Mouse (Mus musculus) kidney, embryonic 16.5 days (tissue): Measurements from ENCODE around the gene Gm42421. TPM values are rescaled to one million over a fixed set of nuclear protein-coding genes. Genes with fewer than 3 reads are reported as not detected.

Experiments used
- ATAC-seq: fragments of 200-750 bp; cut with Nextera tagmentation; 2 replicates; pipeline ENCODE4 v1.8.0; 2017; ENCODE audit warnings: moderate TSS enrichment; ENCODE audit not compliant: low FRiP score, low TSS enrichment
- H3K27ac ChIP-seq: fragments of 300-500 bp; sonication (generic); 2 replicates; pipeline ENCODE4 v1.5.1; 2014; ENCODE audit warnings: low read length
- H3K27me3 ChIP-seq: fragments of 300-500 bp; sonication (generic); 2 replicates; pipeline ENCODE4 v1.6.1; 2014; ENCODE audit warnings: low read length, control low read depth, mixed read lengths; ENCODE audit not compliant: insufficient read depth
- H3K36me3 ChIP-seq: fragments of 300-500 bp; sonication (generic); 2 replicates; pipeline ENCODE4 v1.6.1; 2014; ENCODE audit warnings: low read length, control low read depth, mixed read lengths; ENCODE audit not compliant: insufficient read depth
- H3K4me1 ChIP-seq: fragments of 300-500 bp; sonication (generic); 2 replicates; pipeline ENCODE4 v1.6.1; 2014; ENCODE audit warnings: low read length, control low read depth, mixed read lengths; ENCODE audit not compliant: insufficient read depth
- H3K4me2 ChIP-seq: fragments of 300-500 bp; sonication (generic); replicated peaks from 2 replicates; pipeline ENCODE4 v1.6.1; 2014; ENCODE audit warnings: low read depth, low read length
- H3K4me3 ChIP-seq: fragments of 300-500 bp; sonication (generic); 2 replicates; pipeline ENCODE4 v1.5.1; 2014; ENCODE audit warnings: mild to moderate bottlenecking, low read length
- H3K9ac ChIP-seq: fragments of 300-500 bp; sonication (generic); replicated peaks from 2 replicates; pipeline ENCODE4 v1.6.1; 2014; ENCODE audit warnings: low read length
- H3K9me3 ChIP-seq: fragments of 300-500 bp; sonication (generic); 2 replicates; pipeline ENCODE4 v1.6.1; 2016; ENCODE audit warnings: low read length, control low read depth
- WGBS: fragments of 180-500 bp; shearing (Covaris S2); extraction: QIAGEN DNeasy Blood & Tissue Kit; methylation state at CpG from one replicate; pipeline ENCODE4 v1.1.7; 2014; 5-methylcytosine and 5-hydroxymethylcytosine counted together
- polyA plus RNA-seq: library from polyadenylated mRNA; unstranded; fragments of >200 nt; fragmentation: Nextera tagmentation; extraction: Ambion mirVana; gene quantifications from 2 replicates; pipeline ENCODE4 v1.2.1, GENCODE M21; 2015

The Gm42421 gene
- polyA plus RNA-seq, 1 experiment from 2014 or later = not detected

DNA sequence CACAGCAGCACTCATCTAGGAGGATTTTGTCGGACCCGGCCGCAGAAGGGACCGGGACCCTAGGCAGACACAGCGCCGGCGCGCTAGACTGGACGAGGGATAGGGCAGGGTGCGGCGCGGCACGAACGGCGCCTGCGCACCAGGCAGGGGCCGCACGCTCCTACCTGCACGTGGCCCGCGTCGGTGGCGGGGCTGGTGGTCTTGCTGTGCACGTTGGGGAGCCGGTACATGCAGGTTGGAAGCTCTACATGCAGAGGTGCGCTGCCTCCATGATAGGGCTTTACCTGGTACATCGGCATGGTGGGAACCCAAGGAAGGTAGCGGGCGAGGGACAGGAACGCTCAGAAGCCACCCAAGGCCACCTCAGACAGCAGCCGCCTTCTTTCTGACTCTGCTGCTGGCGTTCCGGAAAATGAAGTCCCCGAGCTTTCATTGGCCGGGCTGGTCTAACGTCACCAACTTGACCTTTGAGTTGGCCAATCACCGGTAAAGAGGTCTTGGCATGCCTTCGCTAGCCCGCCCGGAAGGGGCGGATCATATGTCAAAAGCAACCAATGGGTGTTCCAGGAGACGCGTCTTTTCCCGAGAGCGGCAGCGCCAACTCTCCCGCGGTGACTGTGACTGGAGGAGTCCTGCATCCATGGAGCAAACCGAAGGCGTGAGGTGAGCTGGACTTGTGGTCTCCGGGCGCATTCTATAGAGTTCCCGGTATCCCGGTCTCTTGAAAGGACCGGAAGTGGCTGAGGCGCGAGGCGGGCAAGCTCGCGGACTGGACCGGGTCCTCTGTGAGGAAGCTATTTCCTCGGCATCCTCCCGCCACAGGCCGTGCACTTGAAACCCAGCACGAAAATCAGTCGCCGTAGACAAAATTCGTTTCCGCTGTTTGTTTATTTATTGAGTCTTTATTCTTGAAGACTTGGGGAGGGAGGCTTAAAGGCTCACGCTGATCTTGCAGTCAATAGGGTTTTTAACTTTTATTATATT, 18.3 kb upstream of the Gm42421 start, which contains the start of the genes Aimp2 and Pms2:
TSS of gene Aimp2 (minus strand) at position 431 of the 984 bp plus-strand sequence.
TSS of gene Pms2 (plus strand) at position 548 of the 984 bp plus-strand sequence.
- Histone ChIP-seq H3K36me3 (peaks cover 20% of the 10 kb centered on the region), H3K4me1 (peaks cover 28% of the 10 kb centered on the region), H3K4me2 (peak within 1 kb of the TSS; percentile 87), H3K27ac (peak within 1 kb of the TSS; percentile 91), H3K4me3 (peak within 1 kb of the TSS; percentile 78), H3K27me3 (no peaks in the 10 kb centered on the region), H3K9ac (peak within 1 kb of the TSS; percentile 77), H3K9me3 (no peaks in the 10 kb centered on the region)
- ATAC-seq = peak; percentile 99
- WGBS = under 1% methylated on average over 70 of the region's 70 CpGs

DNA sequence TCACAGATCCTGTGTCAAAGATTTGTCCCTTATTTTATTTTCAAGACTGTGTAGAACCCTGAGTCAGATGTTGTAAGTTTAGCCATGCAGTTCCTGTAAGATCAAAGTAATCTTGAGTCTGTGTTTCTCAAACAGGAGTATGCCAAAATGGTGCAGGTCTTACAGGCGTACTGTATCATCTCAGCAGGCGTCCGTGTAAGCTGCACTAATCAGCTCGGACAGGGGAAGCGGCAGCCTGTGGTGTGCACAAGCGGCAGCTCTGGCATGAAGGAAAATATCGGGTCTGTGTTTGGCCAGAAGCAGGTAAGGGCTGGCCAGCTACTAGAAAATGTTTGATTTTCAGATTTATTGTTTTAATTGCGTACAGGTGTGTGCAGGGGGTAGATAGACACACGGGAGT, 11.8 kb upstream of the Gm42421 start:
- no peak for ATAC-seq
- Histone ChIP-seq H3K27ac (no peak overlapping the region), H3K4me2 (no peak overlapping the region), H3K9ac (no peak overlapping the region), H3K27me3 (no peaks in the 10 kb centered on the region), H3K4me3 (no peak overlapping the region), H3K36me3 (peaks cover 40% of the 10 kb centered on the region), H3K4me1 (peaks cover under 1% of the 10 kb centered on the region), H3K9me3 (no peaks in the 10 kb centered on the region)
- 93% methylated on average over 9 of the region's 9 CpGs for WGBS

DNA sequence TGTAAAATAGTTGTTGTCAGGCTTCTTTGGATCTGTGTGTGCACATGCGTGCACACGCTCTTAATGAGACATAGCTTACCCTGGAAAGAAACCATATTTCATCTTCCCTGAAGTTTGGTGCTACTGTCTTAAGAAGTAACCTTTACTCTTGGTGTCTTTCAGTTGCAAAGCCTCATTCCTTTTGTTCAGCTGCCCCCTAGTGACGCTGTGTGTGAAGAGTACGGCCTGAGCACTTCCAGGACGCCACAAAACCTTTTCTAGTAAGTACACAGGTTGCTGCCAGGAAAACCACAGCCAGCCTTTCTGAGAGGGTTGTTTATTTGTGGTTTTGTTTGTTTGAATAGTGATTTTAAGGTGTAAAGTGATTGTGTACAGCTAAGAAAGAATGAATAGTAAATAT, 10.6 kb upstream of the Gm42421 start:
- Histone ChIP-seq H3K4me2 (no peak overlapping the region), H3K9me3 (no peaks in the 10 kb centered on the region), H3K27me3 (no peaks in the 10 kb centered on the region), H3K36me3 (peaks cover 48% of the 10 kb centered on the region), H3K27ac (no peak overlapping the region), H3K4me1 (no peaks in the 10 kb centered on the region), H3K9ac (no peak overlapping the region), H3K4me3 (no peak overlapping the region)
- 45% methylated on average over 5 of the region's 5 CpGs for WGBS
- ATAC-seq = no peak

- no peak overlapping the region for H3K4me3 ChIP-seq
- 95% methylated on average over 3 of the region's 3 CpGs for WGBS
- no peaks in the 10 kb centered on the region for H3K4me1 ChIP-seq
- peaks cover 51% of the 10 kb centered on the region for H3K36me3 ChIP-seq
- no peak overlapping the region for H3K27ac ChIP-seq
- no peaks in the 10 kb centered on the region for H3K27me3 ChIP-seq
- no peak overlapping the region for H3K9ac ChIP-seq
- no peaks in the 10 kb centered on the region for H3K9me3 ChIP-seq
- ATAC-seq = no peak
- H3K4me2 ChIP-seq = no peak overlapping the region
These were observed 9.9 kb upstream of the Gm42421 start for GRCm38 (mm10) chr5:143918120-143918519.

DNA sequence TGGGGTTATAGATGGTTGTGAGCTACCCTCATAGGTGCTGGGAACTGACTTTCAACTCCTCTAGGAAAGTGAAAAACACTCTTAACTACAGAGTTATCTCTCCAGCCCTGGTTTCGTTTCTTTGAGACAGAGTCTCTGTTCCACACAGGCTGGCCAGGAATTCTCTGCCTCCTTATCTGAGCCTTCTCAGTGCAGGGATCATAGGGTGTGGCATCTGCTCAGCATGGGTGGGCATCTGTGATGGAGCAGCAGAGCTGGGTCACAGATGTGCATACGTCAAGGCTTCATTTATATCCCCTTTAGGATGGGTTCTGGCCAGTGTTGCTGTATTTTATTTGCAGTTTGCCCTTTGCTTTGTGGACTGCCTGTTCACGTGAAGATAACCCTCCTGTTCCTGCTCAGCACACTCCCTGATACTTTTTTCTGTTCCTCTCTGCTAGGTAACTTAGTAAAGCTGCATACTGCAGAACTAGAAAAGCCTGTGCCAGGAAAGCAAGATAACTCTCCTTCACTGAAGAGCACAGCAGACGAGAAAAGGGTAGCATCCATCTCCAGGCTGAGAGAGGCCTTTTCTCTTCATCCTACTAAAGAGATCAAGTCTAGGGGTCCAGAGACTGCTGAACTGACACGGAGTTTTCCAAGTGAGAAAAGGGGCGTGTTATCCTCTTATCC, 3.1 kb upstream of the Gm42421 start:
- Histone ChIP-seq H3K36me3 (peaks cover 67% of the 10 kb centered on the region), H3K27me3 (no peaks in the 10 kb centered on the region), H3K9me3 (no peaks in the 10 kb centered on the region), H3K4me1 (no peaks in the 10 kb centered on the region), H3K27ac (no peak overlapping the region), H3K4me2 (no peak overlapping the region), H3K9ac (no peak overlapping the region), H3K4me3 (no peak overlapping the region)
- ATAC-seq = no peak
- 90% methylated on average over 6 of the region's 6 CpGs for WGBS

DNA sequence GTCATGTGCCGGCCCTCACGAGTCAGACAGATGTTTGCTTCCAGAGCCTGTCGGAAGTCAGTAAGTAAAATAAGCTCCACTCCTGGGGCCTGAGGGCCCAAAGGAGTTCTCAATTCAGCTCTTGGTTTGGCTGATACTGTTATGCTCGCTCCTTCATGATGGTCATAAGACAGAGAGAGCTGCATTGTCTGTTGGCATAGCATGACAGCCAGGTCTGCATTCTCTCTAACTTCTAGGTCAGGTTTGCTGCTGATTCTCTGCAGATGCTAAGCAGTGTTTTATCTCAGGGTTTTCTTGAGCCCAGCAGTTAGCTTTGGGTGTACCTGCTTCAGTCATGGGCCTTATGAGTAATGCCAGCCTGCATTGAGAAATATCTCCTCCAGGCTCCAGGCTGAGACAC, 1.3 kb downstream of the Gm42421 start:
- H3K4me1 ChIP-seq = no peaks in the 10 kb centered on the region
- no peak overlapping the region for H3K27ac ChIP-seq
- peaks cover 54% of the 10 kb centered on the region for H3K36me3 ChIP-seq
- no peaks in the 10 kb centered on the region for H3K9me3 ChIP-seq
- ATAC-seq = no peak
- H3K9ac ChIP-seq = no peak overlapping the region
- no peak overlapping the region for H3K4me2 ChIP-seq
- H3K4me3 ChIP-seq = no peak overlapping the region
- 88% methylated on average over 4 of the region's 4 CpGs for WGBS
- H3K27me3 ChIP-seq = no peaks in the 10 kb centered on the region

DNA sequence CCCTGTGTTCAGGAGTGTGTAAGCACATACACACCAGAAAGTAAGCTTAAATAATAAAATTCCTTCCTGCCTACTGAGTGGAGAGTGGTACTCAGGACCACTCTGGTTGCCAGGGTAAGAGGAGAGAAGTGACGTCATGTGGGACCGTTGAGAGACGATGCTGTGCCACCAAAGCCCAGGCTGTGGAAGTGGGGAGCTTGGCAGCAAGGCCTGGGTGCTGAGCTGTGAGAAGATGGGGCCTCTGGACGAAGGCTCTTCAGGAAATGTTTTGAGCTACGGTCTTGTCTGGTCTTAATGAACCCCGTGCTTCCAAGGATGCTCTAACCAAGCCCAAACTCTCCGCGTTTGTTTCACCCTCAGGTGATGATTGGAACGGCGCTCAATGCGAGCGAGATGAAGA, 2.7 kb downstream of the Gm42421 start:
- Histone ChIP-seq H3K9ac (no peak overlapping the region), H3K27me3 (no peaks in the 10 kb centered on the region), H3K9me3 (no peaks in the 10 kb centered on the region), H3K36me3 (peaks cover 42% of the 10 kb centered on the region), H3K4me2 (no peak overlapping the region), H3K27ac (no peak overlapping the region), H3K4me1 (no peaks in the 10 kb centered on the region), H3K4me3 (no peak overlapping the region)
- ATAC-seq = no peak
- WGBS = 96% methylated on average over 12 of the region's 12 CpGs

DNA sequence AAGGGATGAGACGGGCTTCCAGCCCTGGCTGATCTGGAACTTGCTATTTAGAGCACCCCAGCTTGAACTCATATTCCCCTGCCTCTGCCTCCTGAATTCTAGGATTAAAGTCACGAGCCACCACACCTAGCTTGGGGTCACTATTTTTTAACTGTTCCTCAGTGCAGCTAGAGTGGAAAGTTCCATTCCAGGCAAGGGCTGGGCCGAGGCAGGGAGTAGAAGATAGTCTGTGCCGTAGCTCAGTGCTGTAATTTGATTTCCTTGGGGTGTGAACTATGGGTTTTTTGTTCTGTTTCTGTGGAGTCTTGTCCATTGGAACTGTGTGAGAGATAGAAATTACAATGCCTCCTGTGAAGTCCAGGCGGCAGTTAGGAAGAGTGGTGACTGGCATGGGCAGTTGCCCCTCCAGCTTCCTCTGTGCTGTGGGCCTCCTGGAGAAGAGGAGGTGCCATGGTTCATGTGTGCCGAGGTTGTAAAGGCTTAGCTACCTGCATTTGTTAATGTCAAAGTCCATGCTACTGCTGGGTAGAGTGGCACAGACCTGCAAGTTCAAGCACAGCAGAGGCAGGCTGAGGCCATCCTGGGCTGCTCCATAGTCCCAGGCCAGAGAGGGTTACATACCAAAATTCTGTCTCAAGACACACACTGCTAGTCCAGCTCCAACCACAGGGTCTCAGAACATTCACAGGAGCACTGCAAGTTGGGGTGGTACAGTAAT, 4.0 kb downstream of the Gm42421 start:
- no peak for ATAC-seq
- Histone ChIP-seq H3K27ac (no peak overlapping the region), H3K9me3 (no peaks in the 10 kb centered on the region), H3K4me1 (no peaks in the 10 kb centered on the region), H3K27me3 (no peaks in the 10 kb centered on the region), H3K4me3 (no peak overlapping the region), H3K4me2 (no peak overlapping the region), H3K9ac (no peak overlapping the region), H3K36me3 (peaks cover 30% of the 10 kb centered on the region)
- 78% methylated on average over 6 of the region's 6 CpGs for WGBS

DNA sequence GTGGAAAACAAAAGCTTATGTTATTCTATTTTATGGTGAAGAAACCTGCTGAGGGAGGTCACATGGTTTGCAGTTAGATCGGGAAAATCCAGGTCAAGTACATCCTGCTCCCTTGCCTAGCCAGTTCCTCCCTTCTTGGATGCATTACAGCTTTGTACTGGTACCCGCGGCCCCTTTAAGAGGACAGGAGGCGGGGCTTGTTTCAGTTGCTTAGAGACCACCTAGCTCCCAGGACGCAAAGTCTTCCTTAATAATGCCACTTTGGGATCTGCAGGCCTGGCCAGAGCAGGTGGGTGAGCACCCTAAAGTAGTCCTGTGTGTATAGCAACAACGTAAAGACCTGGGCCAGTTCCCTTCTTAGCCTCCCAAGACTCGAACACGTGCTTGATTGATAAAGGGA, 4.9 kb downstream of the Gm42421 start, which contains the start of gene Rsph10b:
TSS of gene Rsph10b (plus strand) at position 205 of the 400 bp plus-strand sequence.
- H3K27ac ChIP-seq = no peak within 1 kb of the TSS
- no peak within 1 kb of the TSS for H3K4me3 ChIP-seq
- no peak; the same call in 1 of the 2 replicates for ATAC-seq
- no peaks in the 10 kb centered on the region for H3K27me3 ChIP-seq
- no peaks in the 10 kb centered on the region for H3K4me1 ChIP-seq
- no peaks in the 10 kb centered on the region for H3K9me3 ChIP-seq
- H3K4me2 ChIP-seq = no peak within 1 kb of the TSS
- 23% methylated on average over 8 of the region's 8 CpGs for WGBS
- peaks cover 29% of the 10 kb centered on the region for H3K36me3 ChIP-seq
- H3K9ac ChIP-seq = no peak within 1 kb of the TSS
